Mouse (Mus musculus): ENCODE data around the gene Yae1d1. TPM values are rescaled to one million over a fixed set of nuclear protein-coding genes. Genes with fewer than 3 reads are reported as not detected.
A peak's percentile ranks its signal among the peaks of the same experiment; 100 is the strongest.

The Yae1d1 gene
- polyA plus RNA-seq (2015; fragmentation: Nextera tagmentation; extraction: Ambion mirVana): 61.8 and 66.7 TPM in 2 replicates

GRCm38 (mm10) chr13:17992697-17993514, at the start of gene Yae1d1:
TSS of gene Yae1d1 (minus strand) at chr13:17993349.
- Histone ChIP-seq H3K4me2 (replicated peaks; ENCODE audit: low read depth, low read length) (peak within 1 kb of the TSS; percentile 86), H3K9me3 (ENCODE audit: low read length) (no peaks in the 10 kb centered on the region), H3K4me3 (ENCODE audit: low read depth, low read length) (peak within 1 kb of the TSS; percentile 69), H3K27me3 (replicated peaks; ENCODE audit: insufficient read depth, low read length) (no peaks in the 10 kb centered on the region), H3K4me1 (ENCODE audit: insufficient read depth, low read depth, low read length) (no peaks in the 10 kb centered on the region; the same call in 1 of the 2 replicates), H3K27ac (ENCODE audit: low read length) (peak within 1 kb of the TSS; percentile 89), H3K9ac (replicated peaks; ENCODE audit: low read depth) (peak within 1 kb of the TSS; percentile 78), H3K36me3 (ENCODE audit: insufficient read depth, low read length) (no peaks in the 10 kb centered on the region)
- DNase-seq (ENCODE audit: low spot score) (peak; percentile 94), ATAC-seq (peak; percentile 98)
- WGBS: under 1% methylated on average over 53 of the region's 54 CpGs
- TF ChIP-seq CTCF (IDR thresholded peaks at IDR 0.05) (peak; percentile 65), EP300 (IDR thresholded peaks at IDR 0.05) (no peak)

GRCm38 (mm10) chr13:18038814-18039213, 45.7 kb upstream of the Yae1d1 start:
- DNase-seq (ENCODE audit: low spot score) (peak; percentile 93), ATAC-seq (peak; percentile 95)
- H3K9ac ChIP-seq (replicated peaks; ENCODE audit: low read depth): no peak overlapping the region
- H3K4me2 ChIP-seq (replicated peaks; ENCODE audit: low read depth, low read length): no peak overlapping the region
- H3K9me3 ChIP-seq (ENCODE audit: low read length): no peaks in the 10 kb centered on the region
- peak overlapping the region; percentile 80; the same call in 1 of the 2 replicates for H3K27ac ChIP-seq (ENCODE audit: low read length)
- peak; percentile 86 for TF ChIP-seq EP300 (IDR thresholded peaks at IDR 0.05)
- TF ChIP-seq CTCF (IDR thresholded peaks at IDR 0.05): no peak
- no peaks in the 10 kb centered on the region for H3K36me3 ChIP-seq (ENCODE audit: insufficient read depth, low read length)
- H3K27me3 ChIP-seq (replicated peaks; ENCODE audit: insufficient read depth, low read length): no peaks in the 10 kb centered on the region
- no peaks in the 10 kb centered on the region for H3K4me1 ChIP-seq (ENCODE audit: insufficient read depth, low read depth, low read length)
- WGBS: 36% methylated on average over 2 of the region's 2 CpGs
- H3K4me3 ChIP-seq (ENCODE audit: low read depth, low read length): no peak overlapping the region

GRCm38 (mm10) chr13:18016604-18017003, 23.5 kb upstream of the Yae1d1 start:
- H3K4me1 ChIP-seq (ENCODE audit: insufficient read depth, low read depth, low read length): no peaks in the 10 kb centered on the region; the same call in 1 of the 2 replicates
- 45% methylated on average over 3 of the region's 3 CpGs for WGBS
- TF ChIP-seq CTCF (IDR thresholded peaks at IDR 0.05): no peak
- no peak for TF ChIP-seq EP300 (IDR thresholded peaks at IDR 0.05)

GRCm38 (mm10) chr13:18013205-18013604, 20.1 kb upstream of the Yae1d1 start:
- H3K27ac ChIP-seq (ENCODE audit: low read length): no peak overlapping the region
- H3K27me3 ChIP-seq (replicated peaks; ENCODE audit: insufficient read depth, low read length): no peaks in the 10 kb centered on the region
- H3K4me2 ChIP-seq (replicated peaks; ENCODE audit: low read depth, low read length): no peak overlapping the region
- no peaks in the 10 kb centered on the region for H3K9me3 ChIP-seq (ENCODE audit: low read length)
- no peak for ATAC-seq
- no peak overlapping the region for H3K9ac ChIP-seq (replicated peaks; ENCODE audit: low read depth)
- no peaks in the 10 kb centered on the region for H3K36me3 ChIP-seq (ENCODE audit: insufficient read depth, low read length)
- TF ChIP-seq CTCF (IDR thresholded peaks at IDR 0.05) (no peak), EP300 (IDR thresholded peaks at IDR 0.05) (no peak)
- WGBS: 70% methylated on average over 6 of the region's 6 CpGs
- no peak for DNase-seq (ENCODE audit: low spot score)
- H3K4me1 ChIP-seq (ENCODE audit: insufficient read depth, low read depth, low read length): no peaks in the 10 kb centered on the region; the same call in 1 of the 2 replicates
- H3K4me3 ChIP-seq (ENCODE audit: low read depth, low read length): no peak overlapping the region

More at GRCm38 (mm10) chr13:18016604-18017003, 23.5 kb upstream of the Yae1d1 start:
- no peak overlapping the region for H3K4me2 ChIP-seq (replicated peaks; ENCODE audit: low read depth, low read length)
- H3K27me3 ChIP-seq (replicated peaks; ENCODE audit: insufficient read depth, low read length): no peaks in the 10 kb centered on the region
- DNase-seq (ENCODE audit: low spot score) (no peak), ATAC-seq (no peak)
- no peak overlapping the region for H3K4me3 ChIP-seq (ENCODE audit: low read depth, low read length)
- H3K27ac ChIP-seq (ENCODE audit: low read length): no peak overlapping the region
- no peaks in the 10 kb centered on the region for H3K36me3 ChIP-seq (ENCODE audit: insufficient read depth, low read length)
- no peaks in the 10 kb centered on the region for H3K9me3 ChIP-seq (ENCODE audit: low read length)
- no peak overlapping the region for H3K9ac ChIP-seq (replicated peaks; ENCODE audit: low read depth)

GRCm38 (mm10) chr13:18011055-18011454, 17.9 kb upstream of the Yae1d1 start:
- ATAC-seq: peak; percentile 97
- peak; percentile 92 for TF ChIP-seq EP300 (IDR thresholded peaks at IDR 0.05)
- TF ChIP-seq CTCF (IDR thresholded peaks at IDR 0.05): no peak
- Histone ChIP-seq H3K36me3 (ENCODE audit: insufficient read depth, low read length) (no peaks in the 10 kb centered on the region), H3K9ac (replicated peaks; ENCODE audit: low read depth) (no peak overlapping the region), H3K4me2 (replicated peaks; ENCODE audit: low read depth, low read length) (no peak overlapping the region), H3K4me3 (ENCODE audit: low read depth, low read length) (no peak overlapping the region), H3K9me3 (ENCODE audit: low read length) (no peaks in the 10 kb centered on the region), H3K27me3 (replicated peaks; ENCODE audit: insufficient read depth, low read length) (no peaks in the 10 kb centered on the region), H3K4me1 (ENCODE audit: insufficient read depth, low read depth, low read length) (no peaks in the 10 kb centered on the region; the same call in 1 of the 2 replicates), H3K27ac (ENCODE audit: low read length) (peak overlapping the region; percentile 51)
- peak; percentile 83 for DNase-seq (ENCODE audit: low spot score)
- whole genome bisulfite sequencing: 37% methylated on average over 4 of the region's 4 CpGs

- H3K36me3 ChIP-seq (ENCODE audit: insufficient read depth, low read length): no peaks in the 10 kb centered on the region
- H3K4me1 ChIP-seq (ENCODE audit: insufficient read depth, low read depth, low read length): no peaks in the 10 kb centered on the region; the same call in 1 of the 2 replicates
- ATAC-seq: peak; percentile 37
- no peak for TF ChIP-seq CTCF (IDR thresholded peaks at IDR 0.05)
- peak; percentile 65; the same call in 1 of the 2 replicates for TF ChIP-seq EP300 (IDR thresholded peaks at IDR 0.05)
- H3K27ac ChIP-seq (ENCODE audit: low read length): peak overlapping the region; percentile 89
- H3K4me3 ChIP-seq (ENCODE audit: low read depth, low read length): peak overlapping the region; percentile 69
- peak overlapping the region; percentile 86 for H3K4me2 ChIP-seq (replicated peaks; ENCODE audit: low read depth, low read length)
- WGBS: 32% methylated on average over 7 of the region's 7 CpGs
- H3K27me3 ChIP-seq (replicated peaks; ENCODE audit: insufficient read depth, low read length): no peaks in the 10 kb centered on the region
- H3K9ac ChIP-seq (replicated peaks; ENCODE audit: low read depth): 0 out of 2 replicates have a peak overlapping the region, but pooled peaks have one; percentile 78
- no peaks in the 10 kb centered on the region for H3K9me3 ChIP-seq (ENCODE audit: low read length)
- no peak for DNase-seq (ENCODE audit: low spot score)
Measured at GRCm38 (mm10) chr13:17993515-17993847, 332 bp upstream of the Yae1d1 start.

All from lung, postnatal 0 days (tissue).